Mouse (Mus musculus): Measurements from ENCODE around the gene Myo3a. TPM values are rescaled to one million over a fixed set of nuclear protein-coding genes. Genes with fewer than 3 reads are reported as not detected.
A peak's percentile ranks its signal among the peaks of the same experiment; 100 is the strongest.

Myo3a gene
- total and polyA plus RNA-seq, 2 experiments from 2014 or later = not detected

- H3K4me3 ChIP-seq (ENCODE audit: low read depth, low read length) = no peak overlapping the region
- DNase-seq (ENCODE audit: low spot score) (no peak), ATAC-seq (ENCODE audit: insufficient read depth, low read depth) (no peak)
- TF ChIP-seq EP300 (IDR thresholded peaks at IDR 0.05; ENCODE audit: low read depth) (no peak), CTCF (IDR thresholded peaks at IDR 0.05; ENCODE audit: low read depth) (no peak)
- peaks cover 7% of the 10 kb centered on the region; the same call in 1 of the 2 replicates for H3K4me1 ChIP-seq (ENCODE audit: control insufficient read depth, insufficient read depth)
- H3K4me2 ChIP-seq (ENCODE audit: low read depth, low read length) = no peak overlapping the region
- 36% methylated on average over 3 of the region's 3 CpGs for WGBS
- no peaks in the 10 kb centered on the region for H3K9me3 ChIP-seq (replicated peaks; ENCODE audit: control insufficient read depth, low read length)
- no peak overlapping the region for H3K27ac ChIP-seq (ENCODE audit: low read depth)
- no peaks in the 10 kb centered on the region for H3K36me3 ChIP-seq (replicated peaks; ENCODE audit: control insufficient read depth, insufficient read depth, low read length)
- H3K27me3 ChIP-seq (ENCODE audit: control insufficient read depth, insufficient read depth, low read length) = peaks cover 55% of the 10 kb centered on the region
- H3K9ac ChIP-seq (replicated peaks; ENCODE audit: low read depth, low read length) = no peak overlapping the region
Observed at GRCm38 (mm10) chr2:22627147-22627666, 399.9 kb downstream of the Myo3a start.

GRCm38 (mm10) chr2:22627819-22628432 is 400.6 kb downstream of the Myo3a start:
- no peak overlapping the region for H3K9ac ChIP-seq (replicated peaks; ENCODE audit: low read depth, low read length)
- ATAC-seq (ENCODE audit: insufficient read depth, low read depth) = no peak
- H3K4me2 ChIP-seq (ENCODE audit: low read depth, low read length) = no peak overlapping the region
- peaks cover 5% of the 10 kb centered on the region; the same call in 1 of the 2 replicates for H3K4me1 ChIP-seq (ENCODE audit: control insufficient read depth, insufficient read depth)
- H3K9me3 ChIP-seq (replicated peaks; ENCODE audit: control insufficient read depth, low read length) = no peaks in the 10 kb centered on the region
- H3K27ac ChIP-seq (ENCODE audit: low read depth) = no peak overlapping the region
- H3K36me3 ChIP-seq (replicated peaks; ENCODE audit: control insufficient read depth, insufficient read depth, low read length) = no peaks in the 10 kb centered on the region
- DNase-seq (ENCODE audit: low spot score) = no peak
- TF ChIP-seq CTCF (IDR thresholded peaks at IDR 0.05; ENCODE audit: low read depth) = no peak
- TF ChIP-seq EP300 (IDR thresholded peaks at IDR 0.05; ENCODE audit: low read depth) = no peak
- 27% methylated on average over 5 of the region's 5 CpGs for whole genome bisulfite sequencing
- H3K27me3 ChIP-seq (ENCODE audit: control insufficient read depth, insufficient read depth, low read length) = peaks cover 48% of the 10 kb centered on the region
- no peak overlapping the region for H3K4me3 ChIP-seq (ENCODE audit: low read depth, low read length)

GRCm38 (mm10) chr2:22634766-22635165 is 407.5 kb downstream of the Myo3a start:
- no peaks in the 10 kb centered on the region for H3K27me3 ChIP-seq (ENCODE audit: control insufficient read depth, insufficient read depth, low read length)
- H3K9me3 ChIP-seq (replicated peaks; ENCODE audit: control insufficient read depth, low read length) = no peaks in the 10 kb centered on the region
- no peak overlapping the region for H3K4me2 ChIP-seq (ENCODE audit: low read depth, low read length)
- H3K4me3 ChIP-seq (ENCODE audit: low read depth, low read length) = no peak overlapping the region
- TF ChIP-seq CTCF (IDR thresholded peaks at IDR 0.05; ENCODE audit: low read depth) = peak; percentile 38
- no peak for TF ChIP-seq EP300 (IDR thresholded peaks at IDR 0.05; ENCODE audit: low read depth)
- 43% methylated on average over 8 of the region's 8 CpGs for WGBS
- ATAC-seq (ENCODE audit: insufficient read depth, low read depth) = no peak
- no peak overlapping the region for H3K27ac ChIP-seq (ENCODE audit: low read depth)
- DNase-seq (ENCODE audit: low spot score) = no peak
- H3K4me1 ChIP-seq (ENCODE audit: control insufficient read depth, insufficient read depth) = no peaks in the 10 kb centered on the region
- no peaks in the 10 kb centered on the region for H3K36me3 ChIP-seq (replicated peaks; ENCODE audit: control insufficient read depth, insufficient read depth, low read length)
- H3K9ac ChIP-seq (replicated peaks; ENCODE audit: low read depth, low read length) = no peak overlapping the region

- no peaks in the 10 kb centered on the region for H3K27me3 ChIP-seq (ENCODE audit: control insufficient read depth, insufficient read depth, low read length)
- 48% methylated on average over 1 of the region's 1 CpGs for WGBS
- H3K36me3 ChIP-seq (replicated peaks; ENCODE audit: control insufficient read depth, insufficient read depth, low read length) = no peaks in the 10 kb centered on the region
- no peak overlapping the region for H3K4me2 ChIP-seq (ENCODE audit: low read depth, low read length)
- ATAC-seq (ENCODE audit: insufficient read depth, low read depth) = no peak
- no peak overlapping the region for H3K27ac ChIP-seq (ENCODE audit: low read depth)
- H3K9ac ChIP-seq (replicated peaks; ENCODE audit: low read depth, low read length) = no peak overlapping the region
- H3K4me1 ChIP-seq (ENCODE audit: control insufficient read depth, insufficient read depth) = no peaks in the 10 kb centered on the region
- TF ChIP-seq CTCF (IDR thresholded peaks at IDR 0.05; ENCODE audit: low read depth) (no peak), EP300 (IDR thresholded peaks at IDR 0.05; ENCODE audit: low read depth) (no peak)
- no peak for DNase-seq (ENCODE audit: low spot score)
- no peak overlapping the region for H3K4me3 ChIP-seq (ENCODE audit: low read depth, low read length)
- H3K9me3 ChIP-seq (replicated peaks; ENCODE audit: control insufficient read depth, low read length) = no peaks in the 10 kb centered on the region
Observed at GRCm38 (mm10) chr2:22646134-22646533, 418.8 kb downstream of the Myo3a start.

GRCm38 (mm10) chr2:22648394-22648793 is 421.1 kb downstream of the Myo3a start:
- Histone ChIP-seq H3K36me3 (replicated peaks; ENCODE audit: control insufficient read depth, insufficient read depth, low read length) (no peaks in the 10 kb centered on the region), H3K4me3 (ENCODE audit: low read depth, low read length) (no peak overlapping the region), H3K27ac (ENCODE audit: low read depth) (no peak overlapping the region), H3K4me2 (ENCODE audit: low read depth, low read length) (no peak overlapping the region), H3K9ac (replicated peaks; ENCODE audit: low read depth, low read length) (no peak overlapping the region), H3K9me3 (replicated peaks; ENCODE audit: control insufficient read depth, low read length) (no peaks in the 10 kb centered on the region), H3K4me1 (ENCODE audit: control insufficient read depth, insufficient read depth) (no peaks in the 10 kb centered on the region), H3K27me3 (ENCODE audit: control insufficient read depth, insufficient read depth, low read length) (no peaks in the 10 kb centered on the region)
- DNase-seq (ENCODE audit: low spot score) (no peak), ATAC-seq (ENCODE audit: insufficient read depth, low read depth) (no peak)
- 56% methylated on average over 1 of the region's 1 CpGs for WGBS
- TF ChIP-seq CTCF (IDR thresholded peaks at IDR 0.05; ENCODE audit: low read depth) = no peak
- no peak for TF ChIP-seq EP300 (IDR thresholded peaks at IDR 0.05; ENCODE audit: low read depth)

GRCm38 (mm10) chr2:22651826-22652225 is 424.5 kb downstream of the Myo3a start:
- ATAC-seq (ENCODE audit: insufficient read depth, low read depth) = no peak
- no peak for DNase-seq (ENCODE audit: low spot score)
- no peaks in the 10 kb centered on the region for H3K36me3 ChIP-seq (replicated peaks; ENCODE audit: control insufficient read depth, insufficient read depth, low read length)
- TF ChIP-seq CTCF (IDR thresholded peaks at IDR 0.05; ENCODE audit: low read depth) = no peak
- TF ChIP-seq EP300 (IDR thresholded peaks at IDR 0.05; ENCODE audit: low read depth) = no peak
- no peaks in the 10 kb centered on the region for H3K9me3 ChIP-seq (replicated peaks; ENCODE audit: control insufficient read depth, low read length)
- 47% methylated on average over 4 of the region's 4 CpGs for WGBS
- H3K4me2 ChIP-seq (ENCODE audit: low read depth, low read length) = no peak overlapping the region
- no peak overlapping the region for H3K9ac ChIP-seq (replicated peaks; ENCODE audit: low read depth, low read length)
- H3K4me1 ChIP-seq (ENCODE audit: control insufficient read depth, insufficient read depth) = no peaks in the 10 kb centered on the region
- no peaks in the 10 kb centered on the region for H3K27me3 ChIP-seq (ENCODE audit: control insufficient read depth, insufficient read depth, low read length)
- H3K27ac ChIP-seq (ENCODE audit: low read depth) = no peak overlapping the region
- H3K4me3 ChIP-seq (ENCODE audit: low read depth, low read length) = no peak overlapping the region

Data from heart, postnatal 0 days (tissue).